Mouse (Mus musculus): ENCODE measurements at regions not wholly inside any gene's neighbourhood (a gene's known extent, or its start where the extent isn't known, plus 50 kb on each side); places are given as distances from the start of the nearest gene placed in this dataset.

GRCm38 (mm10) chr16:68428541-68428940 is 807.8 kb upstream of the Cadm2 start:
- 86% methylated on average over 3 of the region's 3 CpGs for WGBS
- no peak overlapping the region for H3K27ac ChIP-seq (ENCODE audit: low read depth, low read length)
- no peaks in the 10 kb centered on the region for H3K9me3 ChIP-seq (ENCODE audit: control insufficient read depth, low read length)
- no peaks in the 10 kb centered on the region for H3K4me1 ChIP-seq (ENCODE audit: control insufficient read depth, insufficient read depth, low read length)
- no peak overlapping the region for H3K9ac ChIP-seq (ENCODE audit: low read length)
- DNase-seq (ENCODE audit: low spot score, missing footprints) (no peak), ATAC-seq (ENCODE audit: low FRiP score) (no peak)
- H3K27me3 ChIP-seq (ENCODE audit: control insufficient read depth, insufficient read depth, low read length) = no peaks in the 10 kb centered on the region
- no peaks in the 10 kb centered on the region for H3K36me3 ChIP-seq (ENCODE audit: control insufficient read depth, insufficient read depth, low read length)
- no peak overlapping the region for H3K4me3 ChIP-seq (ENCODE audit: low read depth, low read length)
- no peak overlapping the region for H3K4me2 ChIP-seq

- H3K27me3 ChIP-seq (ENCODE audit: control insufficient read depth, insufficient read depth, low read length) = no peaks in the 10 kb centered on the region
- ATAC-seq (ENCODE audit: low FRiP score) (no peak), DNase-seq (ENCODE audit: low spot score, missing footprints) (no peak)
- H3K36me3 ChIP-seq (ENCODE audit: control insufficient read depth, insufficient read depth, low read length) = no peaks in the 10 kb centered on the region
- H3K27ac ChIP-seq (ENCODE audit: low read depth, low read length) = no peak overlapping the region
- no peak overlapping the region for H3K4me3 ChIP-seq (ENCODE audit: low read depth, low read length)
- H3K9ac ChIP-seq (ENCODE audit: low read length) = no peak overlapping the region
- H3K9me3 ChIP-seq (ENCODE audit: control insufficient read depth, low read length) = no peaks in the 10 kb centered on the region
- WGBS = 81% methylated on average over 3 of the region's 3 CpGs
- H3K4me1 ChIP-seq (ENCODE audit: control insufficient read depth, insufficient read depth, low read length) = no peaks in the 10 kb centered on the region
- H3K4me2 ChIP-seq = no peak overlapping the region
Observed at GRCm38 (mm10) chr16:68427522-68427921, 806.8 kb upstream of the Cadm2 start.

- Histone ChIP-seq H3K4me2 (no peak overlapping the region), H3K9ac (ENCODE audit: low read length) (no peak overlapping the region), H3K4me3 (ENCODE audit: low read depth, low read length) (no peak overlapping the region), H3K27ac (ENCODE audit: low read depth, low read length) (no peak overlapping the region), H3K36me3 (ENCODE audit: control insufficient read depth, insufficient read depth, low read length) (no peaks in the 10 kb centered on the region), H3K27me3 (ENCODE audit: control insufficient read depth, insufficient read depth, low read length) (no peaks in the 10 kb centered on the region), H3K4me1 (ENCODE audit: control insufficient read depth, insufficient read depth, low read length) (no peaks in the 10 kb centered on the region), H3K9me3 (ENCODE audit: control insufficient read depth, low read length) (no peaks in the 10 kb centered on the region)
- no peak for DNase-seq (ENCODE audit: low spot score, missing footprints)
- ATAC-seq (ENCODE audit: low FRiP score) = no peak
- 90% methylated on average over 1 of the region's 1 CpGs for WGBS
Observed at GRCm38 (mm10) chr16:68425276-68425675, 804.6 kb upstream of the Cadm2 start.

GRCm38 (mm10) chr16:68401860-68402671 is 781.4 kb upstream of the Cadm2 start:
- Histone ChIP-seq H3K9me3 (ENCODE audit: control insufficient read depth, low read length) (no peaks in the 10 kb centered on the region), H3K4me3 (ENCODE audit: low read depth, low read length) (no peak overlapping the region), H3K36me3 (ENCODE audit: control insufficient read depth, insufficient read depth, low read length) (no peaks in the 10 kb centered on the region), H3K27ac (ENCODE audit: low read depth, low read length) (no peak overlapping the region), H3K4me2 (no peak overlapping the region), H3K9ac (ENCODE audit: low read length) (no peak overlapping the region), H3K27me3 (ENCODE audit: control insufficient read depth, insufficient read depth, low read length) (no peaks in the 10 kb centered on the region), H3K4me1 (ENCODE audit: control insufficient read depth, insufficient read depth, low read length) (no peaks in the 10 kb centered on the region)
- no peak for ATAC-seq (ENCODE audit: low FRiP score)
- no peak for DNase-seq (ENCODE audit: low spot score, missing footprints)
- 86% methylated on average over 4 of the region's 4 CpGs for WGBS

GRCm38 (mm10) chr16:68400591-68400990 is 779.9 kb upstream of the Cadm2 start:
- Histone ChIP-seq H3K9ac (ENCODE audit: low read length) (no peak overlapping the region), H3K36me3 (ENCODE audit: control insufficient read depth, insufficient read depth, low read length) (no peaks in the 10 kb centered on the region), H3K27ac (ENCODE audit: low read depth, low read length) (no peak overlapping the region), H3K4me3 (ENCODE audit: low read depth, low read length) (no peak overlapping the region), H3K4me1 (ENCODE audit: control insufficient read depth, insufficient read depth, low read length) (no peaks in the 10 kb centered on the region), H3K9me3 (ENCODE audit: control insufficient read depth, low read length) (no peaks in the 10 kb centered on the region), H3K4me2 (no peak overlapping the region), H3K27me3 (ENCODE audit: control insufficient read depth, insufficient read depth, low read length) (no peaks in the 10 kb centered on the region)
- no peak for DNase-seq (ENCODE audit: low spot score, missing footprints)
- no peak for ATAC-seq (ENCODE audit: low FRiP score)

DNA sequence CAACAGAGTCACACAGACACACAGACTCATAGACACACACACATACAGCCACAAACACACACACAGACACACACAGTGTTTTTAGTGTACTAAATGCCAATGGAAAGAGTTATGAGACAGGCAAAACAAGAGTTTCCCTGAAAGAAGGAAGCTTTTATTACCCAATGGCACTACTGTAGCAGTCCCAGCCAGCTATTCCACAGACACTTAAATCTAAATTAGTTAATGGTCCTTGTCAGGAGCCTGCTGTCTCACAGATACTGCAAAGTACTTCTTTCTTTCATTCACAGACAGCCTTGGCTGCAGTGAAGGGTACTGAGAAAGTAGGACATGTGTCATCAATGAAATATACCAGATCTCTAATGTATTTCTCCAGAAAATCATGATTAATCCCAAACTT is 730.4 kb upstream of the Cadm2 start:
- no peak overlapping the region for H3K4me2 ChIP-seq
- no peak overlapping the region for H3K4me3 ChIP-seq (ENCODE audit: low read depth, low read length)
- DNase-seq (ENCODE audit: low spot score, missing footprints) = no peak
- H3K4me1 ChIP-seq (ENCODE audit: control insufficient read depth, insufficient read depth, low read length) = no peaks in the 10 kb centered on the region
- no peak overlapping the region for H3K9ac ChIP-seq (ENCODE audit: low read length)
- H3K27me3 ChIP-seq (ENCODE audit: control insufficient read depth, insufficient read depth, low read length) = no peaks in the 10 kb centered on the region
- no peak overlapping the region for H3K27ac ChIP-seq (ENCODE audit: low read depth, low read length)
- H3K9me3 ChIP-seq (ENCODE audit: control insufficient read depth, low read length) = no peaks in the 10 kb centered on the region
- no peaks in the 10 kb centered on the region for H3K36me3 ChIP-seq (ENCODE audit: control insufficient read depth, insufficient read depth, low read length)
- ATAC-seq (ENCODE audit: low FRiP score) = no peak

DNA sequence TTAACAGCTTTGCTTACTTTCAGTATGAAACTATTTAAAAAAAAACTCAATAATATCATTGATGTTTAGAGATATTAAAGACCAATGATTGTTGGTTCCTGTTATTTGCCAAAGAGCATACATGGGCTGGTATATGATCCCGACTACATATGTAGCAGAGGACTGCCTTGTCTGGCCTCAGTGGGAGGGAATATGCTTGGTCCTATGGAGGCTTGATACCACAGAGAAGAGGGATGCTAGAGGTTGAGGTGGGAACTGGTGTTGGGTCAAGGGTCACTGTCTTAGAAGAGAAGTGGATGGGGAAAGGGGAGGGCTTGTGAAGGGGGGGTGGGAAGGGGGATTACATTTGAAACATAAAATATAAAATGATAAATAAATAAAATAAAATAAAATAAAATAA is 718.3 kb upstream of the Cadm2 start:
- 90% methylated on average over 1 of the region's 1 CpGs for WGBS
- ATAC-seq (ENCODE audit: low FRiP score) = 0 out of 2 replicates have a peak, but pooled peaks have one; percentile 50
- H3K9me3 ChIP-seq (ENCODE audit: control insufficient read depth, low read length) = no peaks in the 10 kb centered on the region

More for the DNA sequence above, 718.3 kb upstream of the Cadm2 start:
- Histone ChIP-seq H3K27me3 (ENCODE audit: control insufficient read depth, insufficient read depth, low read length) (no peaks in the 10 kb centered on the region), H3K4me2 (no peak overlapping the region), H3K27ac (ENCODE audit: low read depth, low read length) (no peak overlapping the region), H3K36me3 (ENCODE audit: control insufficient read depth, insufficient read depth, low read length) (no peaks in the 10 kb centered on the region), H3K4me3 (ENCODE audit: low read depth, low read length) (no peak overlapping the region), H3K4me1 (ENCODE audit: control insufficient read depth, insufficient read depth, low read length) (no peaks in the 10 kb centered on the region), H3K9ac (ENCODE audit: low read length) (no peak overlapping the region)
- DNase-seq (ENCODE audit: low spot score, missing footprints) = no peak

All from midbrain, embryonic 11.5 days (tissue).